In genomic region chr14:75473061-75473930, GRCm38 (mm10) we compare ENCODE assay signal across 8 mouse cellular contexts. TPM values are rescaled to one million over a fixed set of nuclear protein-coding genes. Genes with fewer than 3 reads are reported as not detected.
DNase-seq lines count a peak whose midpoint lies in the region.

No protein-coding gene starts in this region.

- intact Hi-C loops in heart, postnatal 36 days (cut with DNase I): no loop called here

- peak; percentile 42 for DNase-seq in gastrocnemius, postnatal 25 days
- no peak for DNase-seq in gastrocnemius, postnatal 10 days
- DNase-seq in ovary, postnatal 36 days (ENCODE audit: low spot score): peak; percentile 18
- DNase-seq in ovary, postnatal 14 days (ENCODE audit: low spot score): no peak
- peak; percentile 8 to 13 for DNase-seq in heart, postnatal 36 days
- DNase-seq in retina, embryonic 14.5 days (ENCODE audit: low spot score): peak; percentile 74
- DNase-seq in cerebellum, adult 11 months: no peak
- no peak for DNase-seq in thymus, postnatal 10 days (ENCODE audit: low spot score in 2 of 2)

RNA-seq across cellular contexts. Expression of gene Siah3, which starts 17.5 kb away (rescaled TPM):
- under 1 TPM; 0.05 to 0.16 TPM for total RNA-seq in gastrocnemius, postnatal 25 days (2021)
- under 1 TPM; 0.63 to 0.81 TPM for total RNA-seq in gastrocnemius, postnatal 10 days (2021)
- not detected for total RNA-seq in heart, postnatal 36 days (2021)

Comparison
In these comparisons a context has a peak if more than half of its experiments do, and no peak if none do; other contexts are left out.
1. DNase-seq: peak in gastrocnemius, postnatal 25 days (single experiment), ovary, postnatal 36 days (single experiment), heart, postnatal 36 days (2 of 2) and retina, embryonic 14.5 days (single experiment); none in gastrocnemius, postnatal 10 days (single experiment), ovary, postnatal 14 days (single experiment), cerebellum, adult 11 months (single experiment) and thymus, postnatal 10 days (0 of 2).